ENCODE assay signal across 8 mouse cellular contexts in genomic region chr5:24751305-24752174, GRCm38 (mm10). TPM values are rescaled to one million over a fixed set of nuclear protein-coding genes. Genes with fewer than 3 reads are reported as not detected.
DNase-seq lines count a peak whose midpoint lies in the region; ATAC-seq and TF ChIP-seq lines count a peak whose summit lies in the region.

No protein-coding gene starts in this region.

- ATAC-seq in lung, postnatal 0 days: peak; percentile 72

- no peak for TF ChIP-seq CTCF in lung, postnatal 0 days (IDR thresholded peaks at IDR 0.05)
- TF ChIP-seq CTCF in olfactory bulb, adult 2 months (IDR thresholded peaks at IDR 0.05; ENCODE audit: insufficient read depth, low read depth, low read length): no peak

- H3K36me3 ChIP-seq in ES-E14 (ENCODE audit: control insufficient read depth, insufficient read depth, low read length, poor library complexity, severe bottlenecking): no peaks in the 10 kb centered on the region
- no peaks in the 10 kb centered on the region for H3K36me3 ChIP-seq in forebrain, embryonic 10.5 days (replicated peaks)
- H3K36me3 ChIP-seq in lung, postnatal 0 days (ENCODE audit: insufficient read depth, low read length): no peaks in the 10 kb centered on the region

- 0 out of 2 replicates have a peak, but pooled peaks cover 8% of the 10 kb centered on the region for H3K27me3 ChIP-seq in forebrain, embryonic 10.5 days (ENCODE audit: poor library complexity, severe bottlenecking)
- H3K27me3 ChIP-seq in lung, postnatal 0 days (replicated peaks; ENCODE audit: insufficient read depth, low read length): no peaks in the 10 kb centered on the region

- H3K4me3 ChIP-seq in ES-E14 (ENCODE audit: insufficient read depth in 1 of 2, low read depth in 1 of 2, low read length in 2 of 2, poor library complexity in 1 of 2, severe bottlenecking in 1 of 2): peak overlapping the region; percentile 74 to 84
- H3K4me3 ChIP-seq in forebrain, embryonic 10.5 days: peak overlapping the region; percentile 69
- H3K4me3 ChIP-seq in lung, postnatal 0 days (ENCODE audit: low read depth, low read length): peak overlapping the region; percentile 58
- peak overlapping the region; percentile 54 for H3K4me3 ChIP-seq in olfactory bulb, adult 2 months (ENCODE audit: insufficient read depth, low read depth, low read length)

- H3K4me1 ChIP-seq in ES-E14 (ENCODE audit: control insufficient read depth in 2 of 2, insufficient read depth in 2 of 2, low read length in 2 of 2, poor library complexity in 1 of 2): peaks cover 10 to 32% of the 10 kb centered on the region in 2 experiments; a peak in 3 of 4 replicates
- H3K4me1 ChIP-seq in forebrain, embryonic 10.5 days: peaks cover 51% of the 10 kb centered on the region
- no peaks in the 10 kb centered on the region; the same call in 1 of the 2 replicates for H3K4me1 ChIP-seq in lung, postnatal 0 days (ENCODE audit: insufficient read depth, low read depth, low read length)
- peaks cover 16% of the 10 kb centered on the region for H3K4me1 ChIP-seq in olfactory bulb, adult 2 months (ENCODE audit: control insufficient read depth, insufficient read depth, low read length)

- peak overlapping the region; percentile 88 for H3K9ac ChIP-seq in ES-E14 (ENCODE audit: insufficient read depth, low read depth, low read length, poor library complexity, severe bottlenecking)
- peak overlapping the region; percentile 87 for H3K9ac ChIP-seq in lung, postnatal 0 days (replicated peaks; ENCODE audit: low read depth)

- H3K9me3 ChIP-seq in ES-E14 (ENCODE audit: control insufficient read depth, insufficient read depth, low read depth, low read length): no peaks in the 10 kb centered on the region
- H3K9me3 ChIP-seq in forebrain, embryonic 10.5 days: no peaks in the 10 kb centered on the region
- H3K9me3 ChIP-seq in lung, postnatal 0 days (ENCODE audit: low read length): no peaks in the 10 kb centered on the region

- in situ Hi-C loops in ES-E14 (cut with MboI; ENCODE audit: low sequenced_read_pairs in 2 of 2, unreplicated experiment in 2 of 2): no loop called here

- TF ChIP-seq EP300 in lung, postnatal 0 days (IDR thresholded peaks at IDR 0.05): peak; percentile 40; the same call in 1 of the 2 replicates

- WGBS in forebrain, embryonic 10.5 days: 2% methylated on average over 25 of the region's 25 CpGs
- WGBS in lung, postnatal 0 days: 1% methylated on average over 25 of the region's 25 CpGs
- WGBS in olfactory bulb, adult 2 months: 7% methylated on average over 25 of the region's 25 CpGs

- H3K4me2 ChIP-seq in lung, postnatal 0 days (replicated peaks; ENCODE audit: low read depth, low read length): peak overlapping the region; percentile 89

- TF ChIP-seq POLR2A in olfactory bulb, adult 2 months (IDR thresholded peaks at IDR 0.05; ENCODE audit: insufficient read depth, low read depth, low read length): no peak

- intact Hi-C loops in heart, postnatal 25 days (cut with DNase I): loop anchor here (2.0 kb wide), 3 partner anchors 29 to 77 kb away; partner anchors contain the start of gene Nub1

- H3K27ac ChIP-seq in ES-E14 (ENCODE audit: insufficient read depth, low read depth, low read length, poor library complexity, severe bottlenecking): peak overlapping the region; percentile 83
- H3K27ac ChIP-seq in forebrain, embryonic 10.5 days: peak overlapping the region; percentile 93
- peak overlapping the region; percentile 96 for H3K27ac ChIP-seq in lung, postnatal 0 days (ENCODE audit: low read length)
- H3K27ac ChIP-seq in olfactory bulb, adult 2 months (ENCODE audit: insufficient read depth, low read depth, low read length): no peak overlapping the region

- DNase-seq in ES-E14 (ENCODE audit: low read depth, low spot score): peak; percentile 85
- peak; percentile 46 for DNase-seq in adrenal gland, postnatal 25 days
- DNase-seq in forebrain, embryonic 10.5 days (ENCODE audit: extremely low spot score, low spot score): peak; percentile 60
- DNase-seq in heart, postnatal 25 days (ENCODE audit: low spot score): peak; percentile 37
- DNase-seq in kidney, postnatal 4 days: peak; percentile 74 to 86
- DNase-seq in lung, postnatal 0 days (ENCODE audit: low spot score): peak; percentile 93
- DNase-seq in urinary bladder, postnatal 25 days (ENCODE audit: low spot score): peak; percentile 36

TF ChIP-seq in ES-E14, 5 proteins besides CTCF, POLR2A, EP300 and RAD21:
- TF ChIP-seq HCFC1 (IDR thresholded peaks at IDR 0.05; ENCODE audit: borderline replicate concordance, insufficient read depth, low read length) (no peak), CHD2 (IDR thresholded peaks at IDR 0.05; ENCODE audit: low read depth, low read length) (peak; percentile 64), MAFK (IDR thresholded peaks at IDR 0.05; ENCODE audit: insufficient read depth, low read depth, low read length) (no peak), ZNF384 (IDR thresholded peaks at IDR 0.05; ENCODE audit: low read depth, low read length) (no peak)
TF ChIP-seq in ES-E14: peak in this region for 1.

RNA-seq across cellular contexts. Expression of gene Crygn, which starts 6.3 kb away (rescaled TPM):
- total RNA-seq in ES-E14 (2012; rRNA removed): 1.2 and 2.1 TPM in 2 replicates
- 2.4 TPM in 1 of 2 replicates, not detected in the other for total RNA-seq in adrenal gland, postnatal 25 days (2021)
- 0.72 and 0.81 TPM in 2 replicates for polyA plus RNA-seq in forebrain, embryonic 10.5 days (2016; fragmentation: Nextera tagmentation; extraction: Ambion mirVana)
- not detected for total RNA-seq in heart, postnatal 25 days (2021)
- polyA plus RNA-seq in lung, postnatal 0 days (2015; fragmentation: Nextera tagmentation; extraction: Ambion mirVana): 5.8 TPM in 2 replicates
- polyA plus RNA-seq in olfactory bulb, adult 2 months (2012; ENCODE audit: insufficient read depth, insufficient read length, low replicate concordance, missing spikeins): not detected in 2 replicates

RNA-seq across cellular contexts. Expression of gene Wdr86, which starts 21.0 kb away (rescaled TPM):
- 2.5 and 9.5 TPM in 2 replicates for total RNA-seq in ES-E14 (2012; rRNA removed)
- total RNA-seq in adrenal gland, postnatal 25 days (2021): 3.2 and 3.6 TPM in 2 replicates
- polyA plus RNA-seq in forebrain, embryonic 10.5 days (2016; fragmentation: Nextera tagmentation; extraction: Ambion mirVana): 22.5 and 24.5 TPM in 2 replicates
- total RNA-seq in heart, postnatal 25 days (2021): under 1 TPM; 0.44 to 0.59 TPM
- 11.0 and 12.5 TPM in 2 replicates for polyA plus RNA-seq in lung, postnatal 0 days (2015; fragmentation: Nextera tagmentation; extraction: Ambion mirVana)
- not detected in 2 replicates for polyA plus RNA-seq in olfactory bulb, adult 2 months (2012; ENCODE audit: insufficient read depth, insufficient read length, low replicate concordance, missing spikeins)

Comparison
In these comparisons a context has a peak if more than half of its experiments do, and no peak if none do; other contexts are left out.
1. DNase-seq: peak in every context shown above with its lines; median percentile 93 in lung, postnatal 0 days; 85 in ES-E14; 80 in kidney, postnatal 4 days; 60 in forebrain, embryonic 10.5 days; 46 in adrenal gland, postnatal 25 days; 37 in heart, postnatal 25 days; 36 in urinary bladder, postnatal 25 days.